Mouse (Mus musculus) hindbrain, embryonic 15.5 days (tissue): ENCODE data around the gene Bap1. TPM values are rescaled to one million over a fixed set of nuclear protein-coding genes. Genes with fewer than 3 reads are reported as not detected.

Experiments used
- ATAC-seq: fragments of 200-750 bp; cut with Nextera tagmentation; 2 replicates; pipeline ENCODE4 v1.8.0; 2017; ENCODE audit warnings: low read depth, moderate number of reproducible peaks, moderate TSS enrichment; ENCODE audit not compliant: low FRiP score
- H3K27ac ChIP-seq: fragments of 300-500 bp; sonication (generic); replicated peaks from 2 replicates; pipeline ENCODE4 v1.5.1; 2015; ENCODE audit warnings: mild to moderate bottlenecking, inconsistent platforms
- H3K27me3 ChIP-seq: fragments of 300-500 bp; sonication (generic); 2 replicates; pipeline ENCODE4 v1.6.1; 2015; ENCODE audit warnings: control low read depth, inconsistent platforms
- H3K36me3 ChIP-seq: fragments of 300-500 bp; sonication (generic); 2 replicates; pipeline ENCODE4 v1.6.1; 2015; ENCODE audit warnings: control low read depth, inconsistent platforms
- H3K4me1 ChIP-seq: fragments of 300-500 bp; sonication (generic); replicated peaks from 2 replicates; pipeline ENCODE4 v1.6.1; 2015; ENCODE audit warnings: control low read depth, inconsistent platforms
- H3K4me2 ChIP-seq: fragments of 300-500 bp; sonication (generic); 2 replicates; pipeline ENCODE4 v1.6.1; 2015; ENCODE audit warnings: moderate library complexity, mild to moderate bottlenecking, inconsistent platforms
- H3K4me3 ChIP-seq: fragments of 300-500 bp; sonication (generic); 2 replicates; pipeline ENCODE4 v1.5.1; 2015; ENCODE audit warnings: mild to moderate bottlenecking, inconsistent platforms
- H3K9ac ChIP-seq: fragments of 300-500 bp; sonication (generic); 2 replicates; pipeline ENCODE4 v1.6.1; 2015; ENCODE audit warnings: inconsistent platforms
- H3K9me3 ChIP-seq: fragments of 300-500 bp; sonication (generic); 2 replicates; pipeline ENCODE4 v1.6.1; 2016; ENCODE audit warnings: control low read depth, inconsistent platforms
- WGBS: fragments of 180-500 bp; shearing (Covaris S2); methylation state at CpG from one replicate; pipeline ENCODE4 v1.1.7; 2015; 5-methylcytosine and 5-hydroxymethylcytosine counted together
- polyA plus RNA-seq: library from polyadenylated mRNA; unstranded; fragments of >200 nt; fragmentation: Nextera tagmentation; extraction: Ambion mirVana; gene quantifications from 2 replicates; pipeline ENCODE4 v1.2.1, GENCODE M21; 2015

The Bap1 gene
- polyA plus RNA-seq, 1 experiment from 2014 or later, result 113 TPM

- Histone ChIP-seq H3K9ac (no peak overlapping the region), H3K4me2 (no peak overlapping the region), H3K27ac (no peak overlapping the region), H3K4me3 (no peak overlapping the region), H3K27me3 (no peaks in the 10 kb centered on the region), H3K9me3 (no peaks in the 10 kb centered on the region), H3K36me3 (no peaks in the 10 kb centered on the region), H3K4me1 (0 out of 2 replicates have a peak, but pooled peaks cover 2% of the 10 kb centered on the region)
- ATAC-seq, result no peak
- WGBS, result 81% methylated on average over 7 of the region's 7 CpGs
Measured at GRCm38 (mm10) chr14:31237101-31237882, 14.0 kb upstream of the Bap1 start.

- ATAC-seq, result no peak
- Histone ChIP-seq H3K36me3 (no peaks in the 10 kb centered on the region), H3K27ac (no peak overlapping the region), H3K4me3 (no peak overlapping the region), H3K27me3 (no peaks in the 10 kb centered on the region), H3K4me1 (no peaks in the 10 kb centered on the region), H3K4me2 (no peak overlapping the region), H3K9me3 (no peaks in the 10 kb centered on the region), H3K9ac (no peak overlapping the region)
- 81% methylated on average over 3 of the region's 3 CpGs for WGBS
Measured at GRCm38 (mm10) chr14:31240528-31240927, 10.7 kb upstream of the Bap1 start.

GRCm38 (mm10) chr14:31244777-31245176 is 6.5 kb upstream of the Bap1 start:
- no peaks in the 10 kb centered on the region for H3K27me3 ChIP-seq
- 90% methylated on average over 1 of the region's 1 CpGs for WGBS
- no peak overlapping the region for H3K4me2 ChIP-seq
- H3K27ac ChIP-seq, result no peak overlapping the region
- ATAC-seq, result no peak
- no peaks in the 10 kb centered on the region for H3K36me3 ChIP-seq
- H3K4me3 ChIP-seq, result no peak overlapping the region
- peaks cover under 1% of the 10 kb centered on the region for H3K4me1 ChIP-seq
- no peaks in the 10 kb centered on the region for H3K9me3 ChIP-seq
- no peak overlapping the region for H3K9ac ChIP-seq

GRCm38 (mm10) chr14:31245946-31246345 is 5.3 kb upstream of the Bap1 start:
- H3K4me1 ChIP-seq, result peaks cover 8% of the 10 kb centered on the region
- H3K27me3 ChIP-seq, result no peaks in the 10 kb centered on the region
- no peak for ATAC-seq
- H3K27ac ChIP-seq, result no peak overlapping the region
- WGBS, result 86% methylated on average over 1 of the region's 1 CpGs
- H3K4me2 ChIP-seq, result no peak overlapping the region
- H3K4me3 ChIP-seq, result no peak overlapping the region
- no peaks in the 10 kb centered on the region for H3K36me3 ChIP-seq
- no peak overlapping the region for H3K9ac ChIP-seq
- H3K9me3 ChIP-seq, result no peaks in the 10 kb centered on the region

- Histone ChIP-seq H3K4me1 (peaks cover 20% of the 10 kb centered on the region), H3K4me3 (no peak overlapping the region), H3K4me2 (no peak overlapping the region), H3K36me3 (peaks cover 3% of the 10 kb centered on the region; the same call in 1 of the 2 replicates), H3K9ac (no peak overlapping the region), H3K27me3 (no peaks in the 10 kb centered on the region), H3K9me3 (no peaks in the 10 kb centered on the region), H3K27ac (no peak overlapping the region)
- ATAC-seq, result no peak
- WGBS, result 93% methylated on average over 6 of the region's 6 CpGs
Measured at GRCm38 (mm10) chr14:31248396-31248795, 2.9 kb upstream of the Bap1 start.

- H3K4me3 ChIP-seq, result peak overlapping the region; percentile 75
- peak overlapping the region; percentile 83 for H3K9ac ChIP-seq
- peak overlapping the region; percentile 80 for H3K4me2 ChIP-seq
- no peaks in the 10 kb centered on the region for H3K27me3 ChIP-seq
- no peaks in the 10 kb centered on the region for H3K9me3 ChIP-seq
- peaks cover 24% of the 10 kb centered on the region for H3K36me3 ChIP-seq
- WGBS, result 21% methylated on average over 38 of the region's 38 CpGs
- peak overlapping the region; percentile 95 for H3K27ac ChIP-seq
- peaks cover 20% of the 10 kb centered on the region for H3K4me1 ChIP-seq
- no peak; the same call in 1 of the 2 replicates for ATAC-seq
Measured at GRCm38 (mm10) chr14:31250222-31251083, 797 bp upstream of the Bap1 start.

GRCm38 (mm10) chr14:31251626-31252025 is 376 bp downstream of the Bap1 start:
- ATAC-seq, result no peak; the same call in 1 of the 2 replicates
- H3K27ac ChIP-seq, result peak overlapping the region; percentile 69
- 1% methylated on average over 18 of the region's 18 CpGs for WGBS

GRCm38 (mm10) chr14:31252091-31252490 is 841 bp downstream of the Bap1 start:
- peak overlapping the region; percentile 80 for H3K4me2 ChIP-seq
- H3K4me1 ChIP-seq, result peaks cover 20% of the 10 kb centered on the region
- H3K9ac ChIP-seq, result peak overlapping the region; percentile 83
- H3K27me3 ChIP-seq, result no peaks in the 10 kb centered on the region
- H3K27ac ChIP-seq, result no peak overlapping the region
- no peaks in the 10 kb centered on the region for H3K9me3 ChIP-seq
- peak overlapping the region; percentile 75 for H3K4me3 ChIP-seq
- H3K36me3 ChIP-seq, result peaks cover 40% of the 10 kb centered on the region
- WGBS, result 85% methylated on average over 5 of the region's 5 CpGs
- no peak for ATAC-seq

More at GRCm38 (mm10) chr14:31251626-31252025, 376 bp downstream of the Bap1 start:
- peak overlapping the region; percentile 80 for H3K4me2 ChIP-seq
- no peaks in the 10 kb centered on the region for H3K9me3 ChIP-seq
- peaks cover 20% of the 10 kb centered on the region for H3K4me1 ChIP-seq
- H3K36me3 ChIP-seq, result peaks cover 36% of the 10 kb centered on the region
- no peaks in the 10 kb centered on the region for H3K27me3 ChIP-seq
- H3K4me3 ChIP-seq, result peak overlapping the region; percentile 75
- peak overlapping the region; percentile 83 for H3K9ac ChIP-seq

GRCm38 (mm10) chr14:31258476-31259050 is 7.3 kb downstream of the Bap1 start:
- Histone ChIP-seq H3K36me3 (peaks cover 76% of the 10 kb centered on the region), H3K27ac (no peak overlapping the region), H3K4me3 (no peak overlapping the region), H3K4me1 (no peaks in the 10 kb centered on the region), H3K4me2 (no peak overlapping the region), H3K9ac (no peak overlapping the region), H3K9me3 (no peaks in the 10 kb centered on the region), H3K27me3 (no peaks in the 10 kb centered on the region)
- no peak for ATAC-seq
- 94% methylated on average over 14 of the region's 14 CpGs for WGBS

GRCm38 (mm10) chr14:31260374-31260773 is 9.1 kb downstream of the Bap1 start:
- H3K27ac ChIP-seq, result no peak overlapping the region
- no peak for ATAC-seq
- WGBS, result 96% methylated on average over 4 of the region's 4 CpGs
- H3K4me1 ChIP-seq, result no peaks in the 10 kb centered on the region
- no peak overlapping the region for H3K4me2 ChIP-seq
- no peak overlapping the region for H3K9ac ChIP-seq
- no peaks in the 10 kb centered on the region for H3K9me3 ChIP-seq
- no peaks in the 10 kb centered on the region for H3K27me3 ChIP-seq
- H3K4me3 ChIP-seq, result no peak overlapping the region
- H3K36me3 ChIP-seq, result peaks cover 57% of the 10 kb centered on the region

GRCm38 (mm10) chr14:31260932-31261331 is 9.7 kb downstream of the Bap1 start:
- ATAC-seq, result no peak
- Histone ChIP-seq H3K27ac (no peak overlapping the region), H3K4me1 (no peaks in the 10 kb centered on the region), H3K4me3 (no peak overlapping the region), H3K36me3 (peaks cover 52% of the 10 kb centered on the region), H3K4me2 (no peak overlapping the region), H3K9me3 (no peaks in the 10 kb centered on the region), H3K27me3 (no peaks in the 10 kb centered on the region), H3K9ac (no peak overlapping the region)
- WGBS, result 97% methylated on average over 9 of the region's 9 CpGs

GRCm38 (mm10) chr14:31267649-31268048 is 16.4 kb downstream of the Bap1 start:
- no peak overlapping the region for H3K9ac ChIP-seq
- no peak overlapping the region for H3K4me2 ChIP-seq
- no peak for ATAC-seq
- H3K4me1 ChIP-seq, result peaks cover 27% of the 10 kb centered on the region
- H3K27me3 ChIP-seq, result no peaks in the 10 kb centered on the region
- no peaks in the 10 kb centered on the region for H3K9me3 ChIP-seq
- 74% methylated on average over 11 of the region's 11 CpGs for WGBS
- peak overlapping the region; percentile 79; the same call in 1 of the 2 replicates for H3K27ac ChIP-seq
- no peak overlapping the region for H3K4me3 ChIP-seq
- H3K36me3 ChIP-seq, result no peaks in the 10 kb centered on the region
